Mouse (Mus musculus) G1E-ER4 (cell line): ENCODE measurements around the gene Oser1. TPM values are rescaled to one million over a fixed set of nuclear protein-coding genes. Genes with fewer than 3 reads are reported as not detected.

Experiments
- GATA1 ChIP-seq: IDR thresholded peaks from one replicate; pipeline ENCODE4 v1.8.0; 2012; ENCODE audit warnings: low read length, inconsistent platforms
- polyA plus RNA-seq: library from polyadenylated mRNA; stranded (reverse); fragments of >175 nt; gene quantifications from 2 replicates; pipeline ENCODE4 v1.2.3, GENCODE M21; 2012

Gene Oser1
- polyA plus RNA-seq, 1 experiment, result 11.2 TPM

DNA sequence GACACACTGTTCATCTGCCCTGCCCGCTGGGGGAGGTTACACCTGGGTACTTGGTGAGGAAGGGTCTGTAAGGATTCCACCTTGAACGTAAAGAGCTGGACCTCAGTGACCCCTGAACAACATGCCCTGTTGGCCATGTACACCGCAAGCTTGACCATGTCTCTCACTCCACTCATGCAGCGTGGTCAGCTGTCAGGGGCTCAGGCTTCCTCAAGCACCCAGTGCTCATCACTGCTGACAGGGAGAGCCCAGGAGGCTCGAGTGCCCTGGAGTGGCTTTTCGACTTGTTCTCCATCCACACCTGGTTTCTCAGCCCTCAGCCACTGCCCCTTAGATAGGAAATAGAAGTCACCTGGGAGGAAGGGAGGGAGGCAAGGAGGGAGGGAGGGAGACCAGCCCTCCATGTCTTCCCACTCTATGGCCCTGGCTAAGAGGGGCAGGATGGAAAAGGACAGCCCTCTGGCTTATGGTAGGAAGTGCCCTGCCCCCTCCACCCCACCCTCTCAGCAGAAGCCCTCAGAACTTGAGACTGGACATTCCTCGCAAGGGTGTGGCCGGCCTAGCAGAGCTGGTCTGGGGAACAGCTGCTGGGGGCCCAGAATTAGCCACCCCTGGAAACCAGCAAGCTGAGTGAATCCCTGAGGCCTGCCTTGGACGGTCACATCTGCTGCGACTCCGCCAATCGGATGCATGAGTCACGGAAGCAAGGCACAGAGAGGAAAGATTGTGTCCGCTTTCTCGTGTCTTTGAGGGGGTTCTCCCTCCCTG is 37.9 kb downstream of the Oser1 start:
- TF ChIP-seq GATA1, result no peak

DNA sequence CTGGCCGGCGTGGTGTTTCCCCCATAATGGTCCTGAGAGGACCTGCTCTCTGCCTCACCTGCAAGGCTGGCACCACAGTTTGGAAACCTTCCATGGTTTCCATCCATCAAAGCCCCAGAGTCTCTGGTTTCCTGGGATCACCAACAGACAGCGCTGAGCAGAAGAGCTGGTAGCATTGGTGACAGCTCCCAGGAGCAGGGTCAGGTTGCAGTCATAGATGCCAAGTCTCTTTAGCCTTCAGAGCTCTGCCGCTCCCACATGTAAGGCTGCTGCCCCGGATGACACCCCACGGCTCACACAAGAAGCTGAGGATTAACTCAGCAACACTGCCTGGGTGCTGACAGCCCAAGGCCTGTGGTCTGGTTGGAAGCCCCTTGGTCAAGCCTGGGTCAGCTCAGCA is 39.4 kb downstream of the Oser1 start:
- TF ChIP-seq GATA1, result no peak

GRCm38 (mm10) chr2:163381246-163381645 is 43.3 kb downstream of the Oser1 start:
- no peak for TF ChIP-seq GATA1

GRCm38 (mm10) chr2:163379366-163379765 is 45.1 kb downstream of the Oser1 start:
- no peak for TF ChIP-seq GATA1

- TF ChIP-seq GATA1, result no peak
Measured at GRCm38 (mm10) chr2:163376082-163376481, 48.4 kb downstream of the Oser1 start.

GRCm38 (mm10) chr2:163375468-163375867 is 49.0 kb downstream of the Oser1 start:
- TF ChIP-seq GATA1, result no peak

GRCm38 (mm10) chr2:163372627-163373026 is 51.9 kb downstream of the Oser1 start:
- no peak for TF ChIP-seq GATA1

DNA sequence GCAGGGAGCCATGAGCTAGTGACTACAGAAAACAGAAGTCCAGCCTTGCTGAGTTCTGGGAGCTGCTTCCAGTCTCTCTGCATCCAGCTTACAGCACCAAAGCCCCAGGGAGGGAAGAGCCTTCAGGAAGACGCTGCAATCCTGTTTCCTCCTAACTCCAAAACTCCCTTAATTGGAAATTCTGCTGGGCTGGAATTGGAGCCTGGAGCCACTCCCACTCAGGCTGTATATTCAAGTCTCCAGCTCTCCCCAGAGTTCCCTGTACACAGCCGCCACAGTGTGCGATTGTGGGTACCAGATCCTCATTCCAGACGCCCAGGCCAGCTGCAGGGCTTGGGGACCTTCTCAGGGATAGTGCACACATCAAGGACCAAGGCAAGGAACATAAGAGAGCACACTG is 54.3 kb downstream of the Oser1 start:
- no peak for TF ChIP-seq GATA1

- TF ChIP-seq GATA1, result no peak
Measured at GRCm38 (mm10) chr2:163364785-163365541, 59.5 kb downstream of the Oser1 start.

GRCm38 (mm10) chr2:163362940-163363921 is 61.3 kb downstream of the Oser1 start:
- peak; percentile 60 for TF ChIP-seq GATA1

DNA sequence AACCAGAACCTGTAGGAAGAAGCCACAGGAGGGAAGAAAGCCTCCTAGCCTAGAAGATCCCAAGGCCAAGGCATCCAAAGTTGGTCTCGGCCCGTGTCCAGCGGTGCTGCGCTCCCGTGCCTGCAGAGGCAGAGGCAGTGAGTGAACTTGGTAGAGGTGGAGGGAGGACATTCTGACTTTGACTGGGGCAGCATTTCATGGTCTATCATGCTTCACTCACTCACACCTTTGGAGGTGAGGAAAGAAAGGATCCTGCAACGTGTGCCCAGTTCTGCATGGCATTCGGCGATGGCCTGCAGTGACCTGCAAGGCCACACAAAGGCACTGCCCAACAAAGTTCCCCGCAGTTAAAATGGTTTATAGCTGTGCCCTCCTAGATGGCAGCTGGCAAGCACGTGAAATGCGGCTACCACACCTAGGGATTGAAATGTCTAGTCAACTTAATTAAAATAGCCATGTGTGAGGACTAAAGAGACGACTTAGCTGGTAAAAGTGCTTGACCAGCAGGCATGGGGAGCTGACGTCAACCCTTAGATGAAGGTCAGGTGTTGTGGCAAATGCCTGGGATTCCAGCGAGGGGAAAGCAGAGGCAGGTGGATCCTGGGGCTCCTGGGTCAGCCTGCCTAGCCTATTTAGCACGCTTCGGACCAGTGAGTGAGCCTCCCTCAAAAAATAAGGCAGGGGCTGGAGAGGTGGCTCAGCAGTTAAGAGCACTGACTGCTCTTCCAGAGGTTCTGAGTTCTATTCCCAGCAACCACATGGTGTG is 63.5 kb downstream of the Oser1 start:
- TF ChIP-seq GATA1, result no peak

- TF ChIP-seq GATA1, result no peak
Measured at GRCm38 (mm10) chr2:163359253-163359652, 65.2 kb downstream of the Oser1 start.

GRCm38 (mm10) chr2:163358662-163359061 is 65.8 kb downstream of the Oser1 start:
- TF ChIP-seq GATA1, result no peak

DNA sequence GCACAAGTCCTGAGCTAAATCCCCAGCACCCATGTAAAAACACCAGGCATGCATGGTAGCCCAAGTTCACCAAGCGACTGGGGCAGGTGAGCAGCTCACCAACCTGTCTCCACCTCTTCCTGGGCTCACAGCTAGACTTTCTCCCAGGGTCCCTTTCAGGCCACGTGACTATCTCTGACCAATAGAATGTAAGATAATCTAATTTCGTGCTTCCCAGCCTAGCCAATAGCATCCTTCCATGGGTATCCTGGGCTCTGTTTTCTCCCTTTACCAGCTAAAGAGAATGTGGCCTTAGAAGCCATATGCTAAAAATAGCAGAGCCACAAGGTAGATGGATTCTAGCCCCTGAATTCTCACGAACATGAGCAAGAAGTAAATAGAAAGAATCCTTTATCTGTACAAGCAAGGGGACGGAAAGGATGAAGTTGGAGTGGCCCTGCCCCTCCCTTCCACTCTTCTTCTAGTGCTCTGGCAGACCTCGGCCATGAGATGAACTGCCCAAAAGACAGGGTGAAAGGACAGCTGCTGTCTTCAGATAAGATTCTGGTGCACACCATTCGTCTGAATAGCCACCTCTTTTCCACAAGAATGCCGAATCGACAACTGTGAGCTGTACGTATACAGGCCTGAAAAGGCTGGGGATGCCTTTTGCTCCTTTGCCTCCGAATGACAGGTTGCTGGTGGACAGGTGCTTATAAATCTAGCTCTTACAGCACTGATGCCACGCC is 68.2 kb downstream of the Oser1 start:
- no peak for TF ChIP-seq GATA1

Other genes with a start within 250 kb of the Oser1 start
- gene Tox2, start 221.6 kb downstream of the Oser1 start, polyA plus RNA-seq, result 2.3 and 3.6 TPM in 2 replicates
- gene Jph2, start 26.7 kb downstream of the Oser1 start, polyA plus RNA-seq, result 0.02 TPM in 1 of 2 replicates, not detected in the other
- gene Gdap1l1, start 13.8 kb upstream of the Oser1 start, polyA plus RNA-seq, result not detected in 2 replicates
- 6.0 and 6.7 TPM in 2 replicates for gene Fitm2, start 47.9 kb upstream of the Oser1 start, polyA plus RNA-seq
- gene R3hdml, start 67.6 kb upstream of the Oser1 start, polyA plus RNA-seq, result not detected in 2 replicates
- gene Hnf4a, start 82.1 kb upstream of the Oser1 start, polyA plus RNA-seq, result not detected in 2 replicates
- 25.6 and 45.3 TPM in 2 replicates for gene Ttpal, start 177.6 kb upstream of the Oser1 start, polyA plus RNA-seq
- 6.7 and 10.3 TPM in 2 replicates for gene Serinc3, start 220.4 kb upstream of the Oser1 start, polyA plus RNA-seq
- 164 and 226 TPM in 2 replicates for gene Pkig, start 233.7 kb upstream of the Oser1 start, polyA plus RNA-seq